Mouse (Mus musculus) C2C12 (cell line): ENCODE data around the gene Ccl25.
"Not testable (repeated sequence)": the region's sequence is repeated elsewhere in the genome, so short reads cannot be mapped to it uniquely, and the experiment has no call there.

Experiments
- CTCF ChIP-seq: IDR thresholded peaks from one replicate; pipeline ENCODE4 v1.5.1; 2011; ENCODE audit not compliant: control insufficient read depth, insufficient read depth, insufficient read length
- MAX ChIP-seq: IDR thresholded peaks from one replicate; pipeline ENCODE4 v1.6.1; 2011; ENCODE audit warnings: mild to moderate bottlenecking, control low read depth

DNA sequence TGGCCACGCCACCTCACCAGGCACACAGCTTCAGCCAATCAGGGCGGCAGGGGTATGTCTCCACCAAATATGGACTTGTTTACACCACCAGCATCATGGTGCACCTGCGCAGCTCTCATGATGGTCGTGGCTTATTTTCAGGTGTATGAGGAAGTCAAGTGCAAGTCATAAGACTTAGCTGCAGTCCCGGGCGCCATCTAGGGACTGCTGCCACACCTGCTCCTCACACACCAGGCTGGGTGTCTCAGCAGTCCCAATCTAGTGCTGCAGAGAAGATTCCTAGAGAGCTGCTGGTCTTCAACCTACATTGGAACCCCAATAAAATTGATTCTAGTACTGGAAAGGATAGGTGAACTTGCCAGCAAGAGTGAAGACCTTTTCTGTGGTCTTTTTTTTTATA lies 83.4 kb downstream of the Ccl25 start:
- not testable (repeated sequence) for TF ChIP-seq CTCF, MAX
